Mouse (Mus musculus) E14TG2a.4 (cell line): ENCODE data around the gene Wdfy1.

Experiments
- H3K27me3 ChIP-seq: 2 replicates; pipeline ENCODE4 v1.6.1; 2014; ENCODE audit warnings: low read length, control low read depth; ENCODE audit not compliant: insufficient read depth
- H3K36me3 ChIP-seq: 2 replicates; pipeline ENCODE4 v1.6.1; 2014; ENCODE audit warnings: low read length, control low read depth; ENCODE audit not compliant: insufficient read depth
- H3K4me1 ChIP-seq: replicated peaks from 2 replicates; pipeline ENCODE4 v1.6.1; 2014; ENCODE audit warnings: low read depth, low read length, control low read depth
- H3K4me3 ChIP-seq: replicated peaks from 2 replicates; pipeline ENCODE4 v1.5.1; 2014; ENCODE audit warnings: mild to moderate bottlenecking, low read length
- H3K9me3 ChIP-seq: 2 replicates; pipeline ENCODE4 v1.6.1; 2014; ENCODE audit warnings: low read length, control low read depth
- CTCF ChIP-seq: conservative IDR thresholded peaks from 2 replicates; pipeline ENCODE4 v1.5.1; 2014; ENCODE audit warnings: low read length
- NANOG ChIP-seq: IDR thresholded peaks from 2 replicates; pipeline ENCODE4 v1.6.1; 2014; ENCODE audit warnings: borderline replicate concordance, low read length, mixed read lengths
- POU5F1 ChIP-seq: IDR thresholded peaks from 2 replicates; pipeline ENCODE4 v1.6.1; 2014; ENCODE audit warnings: low read length, borderline replicate concordance

Wdfy1 gene

DNA sequence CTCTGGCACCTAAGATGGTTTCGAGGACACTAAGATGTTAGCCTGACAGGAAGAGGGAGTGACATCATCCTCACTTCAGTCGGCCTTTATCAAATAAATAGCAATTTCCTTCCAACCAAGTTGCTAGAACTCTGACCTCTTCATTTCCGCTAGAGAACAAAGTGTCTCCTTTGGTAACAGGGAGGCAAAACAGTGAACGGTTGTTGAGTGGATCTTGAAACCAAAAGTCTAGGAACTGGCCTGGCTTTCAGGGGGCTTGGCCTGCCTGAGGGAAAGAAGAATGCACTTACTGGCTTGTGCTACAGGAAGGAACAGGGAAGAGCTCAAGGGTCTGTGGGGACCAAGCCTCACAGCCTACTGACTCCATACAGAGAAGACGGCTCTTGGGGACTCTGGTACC, 24.8 kb downstream of the Wdfy1 start:
- H3K4me3 ChIP-seq: no peak overlapping the region
- TF ChIP-seq POU5F1: no peak
- TF ChIP-seq CTCF: no peak
- TF ChIP-seq NANOG: no peak
- H3K9me3 ChIP-seq: no peaks in the 10 kb centered on the region
- H3K27me3 ChIP-seq: no peaks in the 10 kb centered on the region
- peaks cover 3% of the 10 kb centered on the region; the same call in 1 of the 2 replicates for H3K4me1 ChIP-seq
- H3K36me3 ChIP-seq: peaks cover 17% of the 10 kb centered on the region; the same call in 1 of the 2 replicates

DNA sequence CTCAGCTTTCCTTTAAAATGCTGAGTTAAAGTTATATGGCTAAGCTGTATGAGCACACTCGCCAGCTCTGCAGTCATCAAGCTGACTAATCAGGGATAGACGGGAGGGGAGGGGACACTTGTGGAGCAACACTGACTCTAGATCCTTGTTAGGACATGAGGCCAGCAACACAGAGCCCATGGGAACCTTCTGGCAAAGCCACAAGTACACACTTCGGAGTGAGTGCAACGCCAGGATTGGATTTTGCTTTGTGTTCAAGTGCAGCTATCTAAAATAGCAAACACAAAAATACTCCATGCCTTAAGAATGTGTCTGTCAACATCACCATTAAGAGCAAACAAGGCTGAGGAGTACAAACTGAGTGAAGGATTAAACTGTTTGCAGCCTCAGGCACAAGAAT, 29.9 kb downstream of the Wdfy1 start:
- Histone ChIP-seq H3K27me3 (no peaks in the 10 kb centered on the region), H3K4me3 (no peak overlapping the region), H3K36me3 (0 out of 2 replicates have a peak, but pooled peaks cover 3% of the 10 kb centered on the region), H3K4me1 (peaks cover 3% of the 10 kb centered on the region; the same call in 1 of the 2 replicates), H3K9me3 (no peaks in the 10 kb centered on the region)
- TF ChIP-seq CTCF (no peak), POU5F1 (no peak), NANOG (no peak)

DNA sequence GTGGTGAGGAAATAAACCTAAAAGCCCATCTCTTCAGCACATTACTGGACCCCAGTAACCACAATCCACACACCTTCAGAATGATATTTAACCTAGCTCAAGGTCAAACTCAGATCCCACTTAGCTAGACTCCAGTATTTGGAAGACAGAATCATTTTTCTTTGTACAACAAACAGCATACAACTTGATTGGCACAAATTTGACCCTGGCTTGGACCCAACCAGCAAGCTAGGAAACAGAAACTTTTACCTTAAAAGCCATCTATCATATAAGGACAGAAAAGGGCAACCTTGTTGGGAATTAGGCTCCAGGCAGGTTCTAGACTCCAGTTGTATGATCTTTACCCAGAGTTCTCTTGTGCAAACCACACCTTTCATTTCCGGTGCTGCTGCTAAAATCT, 32.6 kb downstream of the Wdfy1 start:
- Histone ChIP-seq H3K4me1 (no peaks in the 10 kb centered on the region), H3K4me3 (no peak overlapping the region), H3K27me3 (no peaks in the 10 kb centered on the region), H3K9me3 (no peaks in the 10 kb centered on the region; the same call in 1 of the 2 replicates), H3K36me3 (peaks cover 15% of the 10 kb centered on the region)
- no peak for TF ChIP-seq POU5F1
- no peak for TF ChIP-seq CTCF
- no peak for TF ChIP-seq NANOG

DNA sequence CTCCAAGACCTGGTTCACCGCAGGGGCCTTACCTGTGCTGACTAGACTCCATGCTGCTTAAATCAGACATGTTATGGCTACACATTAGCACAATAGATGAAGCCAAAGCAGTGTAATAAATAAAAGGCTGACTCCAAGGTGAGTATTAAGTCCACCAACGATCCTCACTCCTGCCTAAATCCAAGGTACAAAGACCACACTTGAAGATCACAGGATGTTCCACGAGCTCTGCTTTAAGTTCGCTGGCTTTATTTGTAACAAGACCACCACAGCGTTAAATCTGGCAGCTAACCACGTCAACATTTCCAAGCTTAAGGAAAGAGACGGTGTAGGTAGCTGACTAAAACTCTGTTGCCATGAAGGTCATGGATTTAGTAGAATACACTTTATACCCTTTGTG, 33.0 kb downstream of the Wdfy1 start:
- no peak for TF ChIP-seq NANOG
- TF ChIP-seq POU5F1: no peak
- TF ChIP-seq CTCF: no peak

DNA sequence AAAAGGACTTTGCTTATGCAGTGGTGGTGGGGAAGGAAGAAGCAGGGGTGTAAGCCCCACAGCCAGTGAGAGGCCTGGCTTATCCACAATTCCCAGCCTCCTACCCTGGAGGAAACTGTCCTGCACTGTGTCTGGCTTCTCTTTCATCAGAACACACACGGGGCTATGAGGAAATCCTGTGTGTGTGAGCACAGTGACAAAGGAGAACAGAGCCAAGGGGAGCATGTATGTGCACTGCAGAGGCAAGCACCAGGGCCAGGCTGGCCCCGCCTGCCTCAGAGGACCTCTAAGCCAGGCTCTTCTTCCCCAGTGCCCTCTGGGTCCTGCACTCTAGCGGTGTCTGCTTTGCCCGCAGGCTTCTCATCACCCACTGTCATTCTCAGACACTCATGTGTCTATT, 34.9 kb downstream of the Wdfy1 start:
- Histone ChIP-seq H3K36me3 (peaks cover 32% of the 10 kb centered on the region), H3K9me3 (no peaks in the 10 kb centered on the region; the same call in 1 of the 2 replicates), H3K4me3 (no peak overlapping the region), H3K27me3 (no peaks in the 10 kb centered on the region), H3K4me1 (no peaks in the 10 kb centered on the region)
- no peak for TF ChIP-seq POU5F1
- no peak for TF ChIP-seq NANOG
- no peak for TF ChIP-seq CTCF

More for the DNA sequence above, 33.0 kb downstream of the Wdfy1 start:
- Histone ChIP-seq H3K4me3 (no peak overlapping the region), H3K9me3 (no peaks in the 10 kb centered on the region; the same call in 1 of the 2 replicates), H3K36me3 (peaks cover 19% of the 10 kb centered on the region), H3K27me3 (no peaks in the 10 kb centered on the region), H3K4me1 (no peaks in the 10 kb centered on the region)

DNA sequence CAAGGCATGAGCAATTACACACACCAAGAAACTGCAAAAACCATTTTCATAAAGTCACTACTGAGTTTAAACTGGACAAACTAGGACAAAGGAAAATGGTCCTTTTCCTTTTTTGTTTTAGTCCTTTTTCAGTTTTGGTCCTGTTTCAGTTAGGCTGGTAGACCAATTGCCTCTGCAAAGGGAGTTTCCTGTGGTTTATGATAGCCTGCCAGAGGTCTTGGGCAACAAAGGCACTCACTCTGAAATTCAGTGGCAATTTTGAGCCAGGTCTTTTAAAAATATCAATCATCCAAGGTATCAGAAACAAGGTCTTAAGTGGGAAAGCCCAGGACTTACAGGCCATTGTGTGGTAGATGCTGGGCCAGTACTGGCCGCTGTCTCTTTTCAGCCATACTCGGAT, 36.2 kb downstream of the Wdfy1 start:
- Histone ChIP-seq H3K36me3 (peaks cover 32% of the 10 kb centered on the region), H3K9me3 (no peaks in the 10 kb centered on the region; the same call in 1 of the 2 replicates), H3K4me1 (no peaks in the 10 kb centered on the region), H3K4me3 (no peak overlapping the region), H3K27me3 (no peaks in the 10 kb centered on the region)
- no peak for TF ChIP-seq NANOG
- no peak for TF ChIP-seq POU5F1
- no peak for TF ChIP-seq CTCF

DNA sequence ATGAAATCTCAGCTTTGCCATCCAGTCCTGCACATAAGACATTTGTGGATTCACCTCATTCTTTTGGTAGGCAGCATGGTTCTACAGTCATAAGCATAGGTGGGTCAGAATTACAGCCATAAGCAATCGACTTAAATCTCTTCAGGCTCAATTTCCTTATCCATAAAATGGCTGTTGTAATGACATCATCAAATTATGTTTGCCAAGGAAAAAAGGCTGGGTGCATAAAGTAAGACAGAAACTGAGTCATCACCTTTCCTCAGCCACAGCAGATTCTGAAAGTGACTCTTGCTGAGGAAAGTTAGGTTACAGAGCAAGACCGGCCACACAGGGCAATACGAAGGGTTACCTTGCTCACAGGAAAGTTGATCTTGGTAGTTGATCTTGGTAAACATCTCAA, 39.5 kb downstream of the Wdfy1 start:
- Histone ChIP-seq H3K4me3 (no peak overlapping the region), H3K36me3 (peaks cover 44% of the 10 kb centered on the region), H3K27me3 (no peaks in the 10 kb centered on the region), H3K9me3 (no peaks in the 10 kb centered on the region; the same call in 1 of the 2 replicates), H3K4me1 (no peaks in the 10 kb centered on the region)
- TF ChIP-seq NANOG (no peak), CTCF (no peak), POU5F1 (no peak)

DNA sequence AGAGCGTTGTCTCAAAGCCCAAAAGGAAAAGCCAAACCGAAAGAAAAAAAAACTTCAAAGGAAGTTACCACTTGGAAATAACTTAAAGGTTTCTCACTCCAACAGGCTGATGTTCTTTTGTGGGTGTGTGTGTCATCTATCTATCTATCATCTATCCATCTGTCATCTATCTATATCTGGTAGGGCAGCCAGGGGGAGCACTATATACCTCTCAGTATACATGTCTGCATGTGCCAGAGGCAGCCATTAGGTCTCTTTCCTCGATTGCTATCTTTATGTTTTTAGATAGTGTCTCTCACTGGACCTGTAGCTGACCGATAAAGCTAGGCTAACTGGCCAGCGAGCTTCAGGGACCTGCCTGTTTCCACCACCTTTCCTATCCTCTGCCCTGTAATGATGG, 41.1 kb downstream of the Wdfy1 start:
- H3K27me3 ChIP-seq: no peaks in the 10 kb centered on the region
- H3K4me1 ChIP-seq: no peaks in the 10 kb centered on the region
- no peaks in the 10 kb centered on the region; the same call in 1 of the 2 replicates for H3K9me3 ChIP-seq
- peaks cover 45% of the 10 kb centered on the region for H3K36me3 ChIP-seq
- H3K4me3 ChIP-seq: no peak overlapping the region
- no peak for TF ChIP-seq POU5F1
- no peak for TF ChIP-seq CTCF
- TF ChIP-seq NANOG: no peak
